Mouse (Mus musculus): ENCODE data around the gene Srsf6. TPM values are rescaled to one million over a fixed set of nuclear protein-coding genes. Genes with fewer than 3 reads are reported as not detected.

The Srsf6 gene
- polyA plus RNA-seq, 1 experiment from 2014 or later: 308 TPM

- Histone ChIP-seq H3K27ac (no peak overlapping the region), H3K27me3 (ENCODE audit: low read depth, poor library complexity, severe bottlenecking) (no peaks in the 10 kb centered on the region), H3K9me3 (replicated peaks) (no peaks in the 10 kb centered on the region), H3K4me3 (no peak overlapping the region), H3K4me1 (peaks cover 10% of the 10 kb centered on the region), H3K36me3 (no peaks in the 10 kb centered on the region)
- 50% methylated on average over 7 of the region's 7 CpGs for WGBS
- DNase-seq (ENCODE audit: low spot score): no peak
These were observed 41.4 kb downstream of the Srsf6 start for GRCm38 (mm10) chr2:162972752-162973151.

GRCm38 (mm10) chr2:162973206-162973605 is 41.9 kb downstream of the Srsf6 start:
- no peak for DNase-seq (ENCODE audit: low spot score)
- WGBS: 77% methylated on average over 5 of the region's 5 CpGs
- no peaks in the 10 kb centered on the region for H3K9me3 ChIP-seq (replicated peaks)
- peaks cover 10% of the 10 kb centered on the region for H3K4me1 ChIP-seq
- no peaks in the 10 kb centered on the region for H3K36me3 ChIP-seq
- no peak overlapping the region for H3K4me3 ChIP-seq
- H3K27ac ChIP-seq: no peak overlapping the region
- H3K27me3 ChIP-seq (ENCODE audit: low read depth, poor library complexity, severe bottlenecking): no peaks in the 10 kb centered on the region

GRCm38 (mm10) chr2:162973637-162974036 is 42.3 kb downstream of the Srsf6 start:
- Histone ChIP-seq H3K4me3 (no peak overlapping the region), H3K9me3 (replicated peaks) (no peaks in the 10 kb centered on the region), H3K27me3 (ENCODE audit: low read depth, poor library complexity, severe bottlenecking) (no peaks in the 10 kb centered on the region), H3K27ac (no peak overlapping the region), H3K4me1 (peaks cover 10% of the 10 kb centered on the region), H3K36me3 (no peaks in the 10 kb centered on the region)
- DNase-seq (ENCODE audit: low spot score): no peak
- 50% methylated on average over 11 of the region's 11 CpGs for WGBS

DNA sequence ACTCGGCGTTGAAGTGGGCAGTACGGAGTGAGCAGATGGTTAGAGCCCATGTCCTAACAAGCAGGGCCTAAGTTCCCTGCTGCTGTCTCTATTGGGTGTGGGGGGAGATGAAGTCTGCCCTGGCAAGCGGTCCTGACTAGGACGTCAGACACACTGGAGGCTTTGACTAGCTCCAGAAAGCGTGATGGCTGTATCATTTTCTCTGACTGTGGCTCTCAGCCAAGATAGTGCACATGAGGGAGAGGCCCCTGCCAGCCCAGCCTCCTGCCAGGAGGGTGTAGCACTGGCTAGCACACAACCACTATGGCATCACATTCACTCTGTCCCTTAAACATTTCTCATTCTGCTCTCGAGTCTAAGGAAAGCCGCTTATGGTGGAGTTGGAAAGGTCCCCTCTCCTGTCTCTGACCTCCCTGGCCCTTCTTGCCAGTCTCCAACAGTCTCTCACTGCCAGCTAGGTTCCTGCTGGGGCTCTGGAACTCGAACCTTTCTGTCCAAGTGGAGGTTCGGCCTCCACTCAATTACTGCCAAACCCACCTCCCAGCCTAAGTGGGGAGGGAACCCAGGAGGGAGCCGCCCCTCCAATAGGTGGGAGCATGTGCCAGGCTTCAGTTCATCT is 43.9 kb downstream of the Srsf6 start:
- H3K9me3 ChIP-seq (replicated peaks): no peaks in the 10 kb centered on the region
- H3K36me3 ChIP-seq: no peaks in the 10 kb centered on the region
- DNase-seq (ENCODE audit: low spot score): no peak
- 86% methylated on average over 11 of the region's 11 CpGs for WGBS
- no peaks in the 10 kb centered on the region for H3K27me3 ChIP-seq (ENCODE audit: low read depth, poor library complexity, severe bottlenecking)
- no peak overlapping the region for H3K4me3 ChIP-seq
- no peak overlapping the region for H3K27ac ChIP-seq
- peaks cover 10% of the 10 kb centered on the region for H3K4me1 ChIP-seq

DNA sequence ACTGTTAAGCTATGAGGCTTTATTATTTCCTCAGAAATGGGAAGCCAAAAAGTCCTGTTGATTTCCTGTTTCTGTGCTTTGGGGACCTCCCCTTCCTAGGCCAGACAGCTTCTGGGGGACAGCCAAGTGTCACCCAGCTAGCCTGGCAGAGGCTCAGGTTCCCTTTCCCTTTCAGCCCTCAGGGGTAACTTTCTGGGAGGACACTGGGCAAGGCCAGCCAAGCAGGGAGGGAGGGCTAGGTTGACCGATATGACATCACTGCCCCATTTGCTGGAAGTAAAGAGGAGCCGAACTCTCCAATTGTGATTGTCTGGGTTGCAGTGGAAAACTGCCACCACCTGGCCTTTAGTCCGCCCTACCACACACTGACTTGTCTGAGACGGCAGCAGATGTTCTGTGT is 44.7 kb downstream of the Srsf6 start:
- 89% methylated on average over 4 of the region's 4 CpGs for WGBS
- no peak overlapping the region for H3K27ac ChIP-seq
- H3K36me3 ChIP-seq: no peaks in the 10 kb centered on the region
- peaks cover 10% of the 10 kb centered on the region for H3K4me1 ChIP-seq
- no peaks in the 10 kb centered on the region for H3K9me3 ChIP-seq (replicated peaks)
- DNase-seq (ENCODE audit: low spot score): no peak
- H3K4me3 ChIP-seq: no peak overlapping the region
- H3K27me3 ChIP-seq (ENCODE audit: low read depth, poor library complexity, severe bottlenecking): no peaks in the 10 kb centered on the region

DNA sequence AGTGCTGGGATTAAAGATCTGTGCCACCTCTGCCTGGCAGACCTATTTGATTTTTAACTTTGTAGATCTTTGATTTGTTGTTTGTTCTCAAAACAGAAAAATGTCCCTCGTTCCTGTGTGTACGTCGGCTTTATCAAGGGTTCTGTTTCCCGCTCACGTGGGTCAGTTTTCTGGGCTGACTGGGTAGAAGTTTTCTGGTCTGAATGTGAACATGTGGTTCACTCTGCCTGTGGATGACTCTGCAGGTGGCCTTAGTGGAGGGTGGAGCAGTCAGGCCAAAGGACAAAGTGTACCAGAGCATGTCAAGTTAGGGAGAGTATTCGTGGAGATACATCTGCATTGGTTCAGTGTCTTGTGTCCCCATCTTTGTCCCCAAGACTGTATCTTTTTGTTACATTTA is 53.1 kb downstream of the Srsf6 start:
- 89% methylated on average over 6 of the region's 6 CpGs for WGBS
- no peaks in the 10 kb centered on the region for H3K36me3 ChIP-seq
- H3K4me3 ChIP-seq: no peak overlapping the region
- H3K27me3 ChIP-seq (ENCODE audit: low read depth, poor library complexity, severe bottlenecking): no peaks in the 10 kb centered on the region
- 0 out of 2 replicates have a peak, but pooled peaks cover 6% of the 10 kb centered on the region for H3K4me1 ChIP-seq
- no peaks in the 10 kb centered on the region for H3K9me3 ChIP-seq (replicated peaks)
- DNase-seq (ENCODE audit: low spot score): no peak
- H3K27ac ChIP-seq: no peak overlapping the region

DNA sequence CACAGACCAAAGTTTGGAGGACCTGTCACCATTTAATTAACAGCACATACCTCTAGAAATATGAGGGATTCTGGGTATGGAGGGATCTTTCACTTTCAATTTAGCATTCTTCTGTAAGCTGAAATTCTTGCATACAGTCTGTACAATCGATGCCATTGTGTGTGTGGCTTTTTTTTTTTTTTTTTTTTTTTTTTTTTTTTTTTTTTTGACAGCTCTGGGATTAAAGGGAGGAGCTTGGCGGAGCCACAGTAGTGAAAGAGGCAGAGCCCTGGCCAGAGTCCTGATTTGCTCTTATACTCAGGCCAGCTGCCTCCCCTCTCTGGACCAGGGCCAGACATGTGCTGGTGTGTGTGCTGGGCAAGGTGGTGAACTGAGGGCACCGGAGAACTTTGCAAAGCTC is 54.6 kb downstream of the Srsf6 start:
- no peak for DNase-seq (ENCODE audit: low spot score)
- Histone ChIP-seq H3K27me3 (ENCODE audit: low read depth, poor library complexity, severe bottlenecking) (no peaks in the 10 kb centered on the region), H3K27ac (no peak overlapping the region), H3K36me3 (no peaks in the 10 kb centered on the region), H3K9me3 (replicated peaks) (no peaks in the 10 kb centered on the region), H3K4me3 (no peak overlapping the region), H3K4me1 (0 out of 2 replicates have a peak, but pooled peaks cover 6% of the 10 kb centered on the region)
- 78% methylated on average over 3 of the region's 3 CpGs for WGBS

Other genes starting within 250 kb of the Srsf6 start
- 0.11 TPM in 1 of 2 replicates, not detected in the other for gene L3mbtl1, start 11.9 kb downstream of the Srsf6 start, polyA plus RNA-seq (2016; fragmentation: Nextera tagmentation; extraction: Ambion mirVana)
- gene Sgk2, start 55.8 kb downstream of the Srsf6 start, polyA plus RNA-seq (2016; fragmentation: Nextera tagmentation; extraction: Ambion mirVana): not detected in 2 replicates
- gene Ift52, start 85.8 kb downstream of the Srsf6 start, polyA plus RNA-seq (2016; fragmentation: Nextera tagmentation; extraction: Ambion mirVana): 46.5 and 51.5 TPM in 2 replicates
- gene Mybl2, start 123.2 kb downstream of the Srsf6 start, polyA plus RNA-seq (2016; fragmentation: Nextera tagmentation; extraction: Ambion mirVana): 47.5 and 55.1 TPM in 2 replicates
- gene Gtsf1l, start 156.3 kb downstream of the Srsf6 start, polyA plus RNA-seq (2016; fragmentation: Nextera tagmentation; extraction: Ambion mirVana): not detected in 2 replicates

Measured in limb, embryonic 10.5 days (tissue).